Mouse (Mus musculus) heart, postnatal 14 days (tissue): ENCODE measurements around the gene Klhl22. TPM values are rescaled to one million over a fixed set of nuclear protein-coding genes. Genes with fewer than 3 reads are reported as not detected.
A peak's percentile ranks its signal among the peaks of the same experiment; 100 is the strongest.

ENCODE experiments used
- DNase-seq, 2 experiments: peaks; one replicate each; pipeline ENCODE4 v3.0.0; 2021 to 2022
- intact Hi-C: fragments of 180-260 bp; cut with DNase I; formaldehyde crosslinking; loops from one replicate; pipeline ENCODE4 v1.15.1; 2025
- total RNA-seq, 2 experiments: library from RNA; stranded (reverse); gene quantifications; 2 replicates each; pipeline ENCODE4 v1.2.3; 2021

The Klhl22 gene
- total RNA-seq, 2 experiments from 2014 or later = 18.2 to 21.7 TPM

DNA sequence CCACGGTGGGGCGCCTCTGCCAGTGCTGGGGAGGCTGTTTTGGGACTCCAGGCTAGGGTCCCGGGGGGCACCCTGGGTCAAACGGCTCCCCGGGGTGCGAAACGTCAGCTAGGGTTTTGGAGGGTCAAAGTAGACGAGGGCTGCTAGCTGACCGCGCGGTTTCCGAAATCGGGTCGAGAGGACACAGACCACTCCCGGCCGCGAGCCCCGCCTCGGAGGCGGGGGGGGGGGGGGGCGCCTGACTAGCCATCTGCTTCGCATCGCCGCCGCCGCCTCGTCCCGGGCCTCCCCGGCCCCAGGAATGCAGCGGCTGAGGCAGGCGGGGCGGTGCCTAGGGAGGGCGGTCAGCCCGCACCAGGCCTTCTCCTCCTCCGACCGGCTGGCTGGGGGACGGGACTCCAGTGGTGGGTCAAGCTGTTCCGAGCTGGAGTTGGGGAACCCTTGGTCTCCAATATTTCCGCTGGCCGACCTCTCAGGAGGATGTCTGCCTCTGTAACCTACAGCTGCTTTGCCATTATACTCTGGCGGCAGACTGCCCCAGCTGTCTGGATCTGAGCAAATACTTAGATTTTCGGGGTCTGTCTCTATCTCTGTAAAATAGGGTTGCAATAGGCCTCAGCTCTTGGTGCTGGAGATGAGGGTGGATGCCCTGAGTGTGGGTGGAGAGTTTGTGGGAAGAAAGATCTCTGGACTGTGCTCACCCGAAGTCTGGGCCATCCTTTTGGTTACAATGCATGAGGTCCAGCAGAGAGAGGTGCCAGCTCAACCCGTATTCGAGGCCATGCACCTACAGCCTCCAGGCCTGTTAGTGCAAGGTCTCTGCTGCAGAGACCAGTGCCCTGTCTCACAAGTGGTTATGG is 39.1 kb downstream of the Klhl22 start:
- DNase-seq = peak; percentile 79
- intact Hi-C loops = no loop called here

DNA sequence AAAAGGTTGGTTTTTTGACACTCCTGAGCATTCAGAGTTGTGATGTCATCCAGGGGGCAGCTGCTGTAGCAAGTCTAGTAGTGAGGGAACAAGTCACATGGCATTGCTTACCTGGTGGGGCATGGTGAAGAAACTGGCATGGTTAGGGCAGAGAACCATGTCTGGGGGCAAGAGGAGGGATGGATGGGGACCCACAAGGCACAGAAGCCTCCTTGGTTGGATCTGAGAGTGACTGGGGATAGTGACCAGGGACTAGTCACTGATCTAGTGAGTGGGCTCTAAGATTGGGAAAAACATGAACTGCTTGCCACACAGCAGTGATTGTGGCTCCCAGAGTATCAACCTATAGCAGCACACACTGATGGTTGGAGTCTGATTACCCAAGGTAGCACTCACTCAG is 40.2 kb downstream of the Klhl22 start:
- DNase-seq = no peak
- intact Hi-C loops = no loop called here

DNA sequence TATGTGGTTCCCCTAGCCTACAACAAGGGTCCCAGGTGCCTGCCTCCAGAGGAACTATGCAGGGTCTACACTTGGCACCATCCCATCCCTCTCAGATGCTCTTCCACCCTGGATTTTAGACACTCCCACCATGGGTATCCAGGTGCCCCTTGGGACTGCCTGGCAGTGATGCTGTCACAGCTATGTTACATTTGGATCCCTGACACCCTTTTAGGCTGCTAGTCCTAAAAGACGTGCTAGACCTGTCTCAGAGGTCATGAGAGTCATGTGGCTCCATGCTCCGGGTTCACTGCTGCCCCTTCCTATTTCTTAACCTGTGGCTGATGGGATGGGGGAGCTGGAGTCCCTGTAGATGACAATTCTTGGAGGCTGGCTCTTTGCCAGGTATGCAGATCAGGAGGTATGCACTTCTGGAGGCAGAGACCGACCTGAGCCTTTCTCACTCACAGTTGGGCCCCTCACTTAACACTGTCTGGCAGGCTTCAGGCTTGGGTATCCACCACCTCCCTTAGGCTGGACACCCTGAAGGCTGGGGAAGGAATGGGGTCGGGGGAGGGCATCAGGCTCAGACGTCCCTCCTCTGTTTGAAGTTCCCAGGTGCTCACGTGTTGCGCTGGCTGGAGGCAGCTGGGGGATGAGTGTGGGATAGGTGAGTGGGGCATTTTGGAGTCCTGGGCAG is 42.5 kb downstream of the Klhl22 start:
- no peak for DNase-seq
- intact Hi-C loops = no loop called here

DNA sequence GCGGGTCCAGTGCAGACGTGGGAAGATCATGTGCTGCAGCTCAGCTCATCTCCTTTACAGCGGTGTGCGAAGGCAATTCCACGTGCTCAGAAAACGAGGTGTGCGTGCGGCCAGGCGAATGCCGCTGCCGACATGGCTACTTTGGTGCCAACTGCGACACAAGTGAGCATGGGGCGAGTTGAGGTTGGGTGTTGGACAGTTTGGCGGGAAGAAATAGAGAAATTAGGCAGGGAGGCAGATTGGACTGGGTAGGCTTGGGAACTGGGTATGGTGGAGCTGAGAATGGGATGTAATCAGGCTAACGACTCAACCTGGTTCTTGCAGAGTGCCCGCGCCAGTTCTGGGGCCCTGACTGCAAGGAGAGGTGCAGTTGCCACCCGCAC is 43.0 kb downstream of the Klhl22 start:
- intact Hi-C loops = no loop called here

DNA sequence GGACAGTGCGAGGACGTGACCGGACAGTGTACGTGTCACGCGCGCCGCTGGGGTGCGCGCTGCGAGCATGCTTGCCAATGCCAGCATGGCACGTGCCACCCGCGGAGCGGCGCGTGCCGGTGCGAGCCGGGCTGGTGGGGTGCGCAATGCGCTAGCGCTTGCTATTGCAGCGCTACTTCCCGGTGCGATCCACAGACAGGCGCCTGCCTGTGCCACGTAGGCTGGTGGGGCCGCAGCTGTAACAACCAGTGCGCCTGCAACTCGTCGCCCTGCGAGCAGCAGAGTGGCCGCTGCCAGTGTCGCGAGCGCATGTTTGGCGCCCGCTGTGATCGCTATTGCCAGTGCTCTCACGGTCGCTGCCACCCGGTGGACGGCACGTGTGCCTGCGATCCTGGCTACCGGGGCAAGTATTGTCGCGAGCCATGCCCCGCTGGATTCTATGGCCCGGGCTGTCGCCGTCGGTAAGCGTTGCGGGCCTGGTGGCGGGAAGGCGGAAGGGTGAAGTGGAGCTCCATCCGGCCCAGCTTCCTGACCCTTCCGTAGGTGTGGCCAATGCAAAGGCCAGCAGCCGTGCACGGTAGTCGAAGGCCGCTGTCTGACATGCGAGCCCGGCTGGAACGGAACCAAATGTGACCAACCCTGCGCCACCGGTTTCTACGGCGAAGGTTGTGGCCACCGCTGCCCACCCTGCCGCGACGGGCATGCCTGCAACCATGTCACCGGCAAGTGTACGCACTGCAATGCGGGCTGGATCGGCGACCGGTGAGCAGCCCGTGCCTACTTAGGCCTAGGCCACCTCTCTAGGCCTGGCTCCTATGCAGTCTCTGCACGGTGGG is 43.6 kb downstream of the Klhl22 start:
- intact Hi-C loops = no loop called here
- peak; percentile 48 to 55 for DNase-seq

More for the DNA sequence above, 43.0 kb downstream of the Klhl22 start:
- no peak for DNase-seq

DNA sequence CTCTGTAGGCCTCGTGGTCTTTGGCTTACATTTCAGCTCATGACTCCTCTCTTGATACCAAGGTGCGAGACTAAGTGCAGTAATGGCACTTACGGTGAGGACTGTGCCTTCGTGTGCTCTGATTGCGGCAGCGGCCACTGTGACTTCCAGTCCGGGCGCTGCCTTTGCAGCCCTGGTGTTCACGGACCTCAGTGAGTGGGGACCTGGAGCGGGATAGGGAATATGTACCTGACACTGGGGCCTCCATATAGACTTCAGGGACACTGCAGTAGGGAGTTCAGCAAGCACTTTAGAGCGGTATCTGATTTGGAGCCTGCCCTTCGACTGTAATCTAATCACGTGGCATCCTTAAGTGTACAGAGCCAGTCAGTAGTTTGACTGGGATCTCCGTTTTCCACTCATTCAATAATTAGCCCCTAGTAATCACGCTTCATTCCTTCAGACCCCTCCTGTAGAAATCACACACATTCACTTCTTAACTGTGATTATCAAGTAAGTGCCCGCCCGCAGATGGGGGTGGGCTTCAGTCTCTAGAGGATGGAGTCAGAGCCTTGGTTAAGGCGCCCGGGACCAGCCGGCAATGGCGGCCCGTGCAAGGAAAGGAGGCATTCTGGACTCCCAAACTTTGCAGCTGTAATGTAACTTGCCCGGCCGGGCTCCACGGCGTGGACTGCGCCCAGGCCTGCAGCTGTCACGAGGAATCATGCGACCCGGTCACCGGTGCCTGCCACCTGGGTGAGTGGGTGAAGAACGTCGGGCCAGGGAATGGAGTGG is 44.4 kb downstream of the Klhl22 start:
- intact Hi-C loops = no loop called here
- no peak for DNase-seq

DNA sequence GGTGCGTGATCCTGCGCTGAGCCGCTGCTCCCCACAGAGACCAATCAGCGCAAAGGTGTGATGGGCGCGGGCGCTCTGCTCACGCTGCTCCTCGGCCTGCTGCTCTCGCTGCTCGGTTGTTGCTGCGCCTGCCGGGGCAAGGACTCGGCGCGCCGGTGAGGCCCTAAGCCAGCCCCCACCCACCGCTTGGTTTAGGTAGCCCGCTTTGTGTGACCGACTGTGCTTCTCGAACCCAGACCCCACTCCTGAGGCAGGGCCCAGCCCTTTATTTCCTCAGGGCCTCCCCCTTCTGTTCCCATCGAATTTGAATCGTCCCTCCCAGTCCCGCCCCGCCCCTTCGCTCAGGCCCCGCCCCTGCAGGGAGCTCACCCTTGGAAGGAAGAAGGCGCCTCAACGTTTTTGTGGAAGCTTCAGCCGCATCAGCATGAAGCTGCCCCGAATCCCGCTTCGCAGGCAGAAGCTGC is 45.1 kb downstream of the Klhl22 start:
- no peak for DNase-seq
- intact Hi-C loops = no loop called here

DNA sequence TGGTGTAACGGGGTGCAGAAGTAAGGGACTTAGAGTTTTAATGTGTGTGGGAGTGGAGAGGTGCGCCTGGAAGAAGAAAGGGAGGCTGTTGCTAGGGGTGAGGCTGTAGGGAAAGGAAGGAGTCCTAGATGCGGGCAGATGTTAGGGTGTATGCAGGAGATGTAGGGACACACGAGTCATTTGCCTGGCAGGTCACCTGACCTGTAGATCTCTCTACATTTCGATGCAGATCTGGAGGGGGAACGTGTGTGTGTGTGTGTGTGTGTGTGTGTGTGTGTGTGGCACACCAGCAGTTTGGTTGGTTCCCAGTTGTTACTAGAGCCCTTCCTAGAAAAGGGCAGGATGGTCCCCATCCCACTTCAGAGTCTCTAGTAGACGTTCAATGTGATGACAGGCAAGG is 45.6 kb downstream of the Klhl22 start:
- intact Hi-C loops = loop anchor here (5.0 kb wide), 1 partner anchor 168 kb away; no protein-coding TSS in a partner anchor
- DNase-seq = no peak

DNA sequence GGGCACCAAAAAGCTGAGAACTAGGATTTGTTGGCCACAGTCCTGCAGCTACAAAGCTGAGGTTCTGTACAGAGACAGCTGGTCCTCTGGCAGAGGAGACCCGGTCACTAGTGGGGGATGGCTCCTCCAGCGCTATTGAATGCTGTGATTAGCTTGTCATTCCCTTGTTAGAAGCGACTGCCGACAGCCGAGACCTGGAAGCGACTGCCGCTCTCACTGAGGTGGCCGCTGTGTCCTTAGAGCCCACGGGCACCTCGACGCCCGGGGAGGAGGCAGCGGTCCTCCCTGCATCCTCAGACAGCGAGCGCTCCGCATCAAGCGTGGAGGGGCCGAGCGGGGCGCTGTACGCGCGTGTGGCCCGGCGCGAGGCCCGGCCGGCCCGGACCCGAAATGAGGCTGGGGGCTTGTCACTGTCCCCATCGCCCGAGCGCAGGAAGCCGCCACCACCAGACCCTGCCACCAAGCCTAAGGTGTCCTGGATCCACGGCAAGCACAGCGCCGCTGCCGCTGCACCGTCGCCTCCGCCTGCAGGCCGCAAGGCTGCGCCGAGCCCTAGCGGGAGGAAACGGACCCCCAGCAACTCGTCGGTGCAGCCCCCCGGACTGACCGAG is 47.3 kb downstream of the Klhl22 start:
- DNase-seq = peak in 1 of 2 experiments; percentile 43
- intact Hi-C loops = loop anchor here (5.0 kb wide), 1 partner anchor 169 kb away; no protein-coding TSS in a partner anchor

DNA sequence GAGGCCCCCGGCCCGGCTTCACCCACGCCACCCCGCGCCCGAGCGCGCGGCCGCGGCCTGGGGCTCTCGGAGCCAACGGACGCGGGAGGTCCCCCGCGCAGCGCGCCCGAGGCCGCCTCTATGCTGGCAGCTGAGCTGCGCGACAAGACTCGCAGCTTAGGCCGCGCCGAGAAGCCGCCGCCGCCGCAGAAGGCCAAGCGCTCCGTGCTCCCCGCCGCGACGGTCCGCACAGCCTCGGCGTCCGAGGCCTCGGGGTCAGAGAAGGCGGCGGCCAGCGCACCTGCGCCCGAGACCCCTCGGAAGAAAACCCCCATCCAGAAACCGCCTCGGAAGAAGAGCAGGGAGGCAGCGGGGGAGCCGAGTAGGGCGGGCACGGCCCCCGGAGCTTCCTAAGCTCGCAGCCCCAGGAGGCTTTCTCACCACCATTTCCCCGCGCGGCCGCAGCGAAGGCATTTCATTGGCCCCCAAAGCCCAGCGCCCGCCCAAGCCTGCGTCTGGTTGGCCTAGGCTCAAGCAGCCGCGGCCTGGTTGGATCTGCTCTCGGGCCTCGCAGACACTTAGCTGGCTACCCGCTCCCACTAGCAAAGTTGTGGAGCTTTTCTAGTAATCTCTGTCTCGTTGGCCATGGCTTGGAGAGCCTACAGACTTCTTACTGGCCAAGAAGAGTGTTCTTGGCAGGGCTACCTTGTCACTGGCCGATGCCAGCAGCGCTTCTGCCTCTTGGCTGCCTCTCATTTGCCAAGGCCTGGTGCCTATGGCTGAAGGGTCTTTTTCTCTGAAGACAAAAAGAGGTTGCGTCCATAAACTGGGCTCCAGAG is 48.0 kb downstream of the Klhl22 start:
- intact Hi-C loops = loop anchor here (5.0 kb wide), 1 partner anchor 170 kb away; no protein-coding TSS in a partner anchor

DNA sequence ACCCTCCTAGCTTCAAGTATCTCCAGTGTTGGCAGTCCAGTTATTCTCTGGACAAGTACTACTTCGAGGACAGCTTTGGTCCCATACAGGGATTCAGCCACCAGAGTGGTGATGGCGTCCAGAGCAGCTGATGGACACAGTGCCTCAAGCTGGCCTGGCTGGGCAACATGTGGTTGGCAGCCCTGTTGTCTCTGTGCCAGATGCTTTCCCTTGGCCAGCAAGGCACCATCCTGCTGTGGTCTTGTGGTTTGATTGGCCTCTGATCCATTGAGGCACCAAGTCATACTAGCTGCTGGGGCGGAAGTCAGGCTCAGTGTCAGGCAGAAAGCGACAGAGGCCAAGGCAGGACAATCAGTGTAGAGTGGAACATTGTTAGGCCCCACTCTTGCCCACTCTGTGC is 49.7 kb downstream of the Klhl22 start:
- no peak for DNase-seq
- intact Hi-C loops = loop anchor here (5.0 kb wide), 1 partner anchor 172 kb away; no protein-coding TSS in a partner anchor

More for the DNA sequence above, 48.0 kb downstream of the Klhl22 start:
- DNase-seq = peak; percentile 85 to 88

DNA sequence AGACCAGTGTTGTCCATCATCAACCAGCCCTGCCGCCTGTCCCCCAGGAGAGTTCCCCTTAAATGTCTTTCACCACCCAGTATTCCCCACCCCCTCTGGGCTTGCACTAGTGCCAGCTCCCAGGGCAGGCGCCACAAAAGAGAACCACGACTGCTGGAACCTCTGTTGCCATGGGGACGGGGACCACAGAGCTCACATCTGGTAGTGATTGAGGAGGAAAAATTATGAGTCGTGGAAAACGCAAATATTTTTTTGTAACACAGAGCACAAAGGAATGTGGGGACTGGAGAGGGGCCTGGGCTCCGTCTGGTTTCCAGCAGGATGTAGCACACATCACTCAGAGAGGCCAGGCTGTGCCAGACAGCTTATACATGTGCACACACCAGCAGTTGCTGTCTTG is 50.3 kb downstream of the Klhl22 start:
- intact Hi-C loops = loop anchor here (2.0 to 5.0 kb wide), 2 partner anchors 39 to 172 kb away; no protein-coding TSS in a partner anchor
- DNase-seq = peak; percentile 64 to 71

DNA sequence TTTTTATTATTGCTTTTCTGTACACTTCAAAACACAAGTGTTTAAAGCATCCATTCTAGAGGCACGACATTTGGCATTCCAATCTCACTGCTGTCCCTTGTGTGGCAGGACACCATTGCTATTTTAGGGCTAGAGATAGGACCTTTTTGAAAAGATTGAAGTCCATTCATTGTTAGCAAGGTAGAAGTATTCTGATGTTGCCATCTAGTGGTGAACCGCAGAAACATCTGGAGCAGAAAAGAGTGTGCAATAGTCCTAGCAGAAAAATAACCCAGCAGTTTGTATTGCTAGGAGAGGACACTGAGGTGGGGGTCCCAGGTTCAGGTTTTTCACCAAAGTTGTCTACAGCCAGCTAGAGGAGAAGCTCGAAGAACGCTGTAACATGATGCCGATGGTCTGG is 52.7 kb downstream of the Klhl22 start:
- peak in 1 of 2 experiments; percentile 42 for DNase-seq
- intact Hi-C loops = loop anchor here (1.0 to 2.0 kb wide), 3 partner anchors 27 to 253 kb away; no protein-coding TSS in a partner anchor

DNA sequence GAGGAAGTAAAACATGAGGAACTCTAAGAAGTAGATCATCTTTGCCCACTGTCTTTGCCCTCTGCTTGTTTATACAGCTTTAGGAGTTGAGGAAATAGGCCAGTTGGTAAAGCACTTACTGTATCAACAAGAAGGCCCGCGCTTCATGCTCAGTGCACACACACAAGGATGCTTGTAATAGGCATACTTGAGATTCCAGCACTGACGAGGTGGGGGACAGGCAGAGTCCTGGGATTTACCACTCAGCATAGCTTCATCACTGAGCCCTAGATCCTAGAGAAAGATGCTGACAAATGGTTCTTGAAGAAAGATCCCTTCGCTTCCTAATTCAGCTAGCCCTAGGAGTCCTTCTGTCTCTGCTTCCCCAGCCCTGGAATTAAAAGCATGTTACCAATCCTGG is 53.8 kb downstream of the Klhl22 start:
- no peak for DNase-seq
- intact Hi-C loops = loop anchor here (2.0 kb wide), 2 partner anchors 28 to 254 kb away; no protein-coding TSS in a partner anchor

DNA sequence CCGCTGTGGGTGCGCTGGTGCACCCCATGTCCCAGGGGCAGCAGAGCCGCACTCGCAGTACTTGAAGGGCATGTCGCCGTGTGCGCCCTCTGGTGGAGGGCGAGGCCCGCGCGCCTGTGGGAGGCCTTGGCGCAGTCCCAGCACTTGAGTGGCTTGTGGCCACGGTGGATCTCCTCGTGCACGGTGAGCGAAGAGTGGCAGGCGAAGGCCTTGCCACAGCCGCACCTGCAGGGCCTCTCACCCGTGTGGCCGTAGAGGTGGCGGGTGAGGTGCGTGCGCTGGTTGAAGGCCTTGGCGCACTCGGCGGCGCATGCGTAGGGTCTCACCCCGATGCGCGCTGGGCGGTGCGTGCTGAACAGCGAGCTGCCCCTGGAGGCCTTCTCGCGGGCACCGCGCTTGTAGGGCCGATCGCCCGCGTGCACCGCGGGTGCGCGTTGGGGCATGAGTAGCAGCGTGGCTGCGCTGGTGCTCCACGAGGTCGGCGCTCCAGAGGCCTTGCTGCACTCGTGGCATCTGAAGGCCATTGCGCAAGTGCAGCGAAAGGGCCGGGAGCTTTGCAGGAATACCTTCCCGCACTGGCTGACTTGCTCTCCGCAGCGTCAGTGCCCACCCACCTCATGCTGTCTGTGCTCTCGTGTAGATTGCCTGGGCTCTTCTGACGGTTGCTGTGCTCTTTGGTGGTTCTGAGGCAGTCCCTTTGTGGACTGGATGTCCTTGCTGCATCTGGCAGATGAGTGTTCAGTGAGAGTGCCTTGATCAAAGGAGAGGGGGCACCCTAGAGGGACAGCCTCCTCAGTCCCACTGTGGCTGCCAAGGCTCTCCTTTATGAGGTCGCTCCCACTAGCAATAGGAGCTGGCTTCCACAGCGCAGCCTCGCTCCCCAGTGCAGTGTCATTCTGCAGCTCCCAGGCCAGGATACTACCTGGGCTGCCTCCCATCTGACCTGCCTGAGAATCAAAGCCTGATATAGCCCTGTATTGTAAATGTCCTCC is 56.3 kb downstream of the Klhl22 start:
- intact Hi-C loops = no loop called here

DNA sequence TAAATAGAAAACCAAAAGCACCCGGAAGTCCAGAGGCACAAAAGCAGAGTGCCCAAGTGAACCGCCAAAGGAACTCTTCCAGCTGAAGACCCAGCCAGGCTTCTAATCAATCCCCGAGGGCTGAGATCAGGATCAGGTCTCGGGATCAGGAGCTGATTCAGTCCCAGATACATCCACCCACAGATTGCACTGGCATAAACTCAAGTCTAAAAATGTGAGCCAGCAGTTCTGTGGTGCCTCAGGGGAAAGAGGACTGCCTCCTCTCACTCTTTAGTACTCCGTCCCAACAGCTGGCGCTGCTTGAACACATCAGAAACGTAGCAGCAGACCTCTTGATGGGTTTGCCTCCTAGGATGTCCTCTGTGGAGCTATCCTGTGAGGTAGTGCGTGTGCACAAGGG is 57.1 kb downstream of the Klhl22 start:
- DNase-seq = no peak
- intact Hi-C loops = no loop called here

More for the DNA sequence above, 56.3 kb downstream of the Klhl22 start:
- DNase-seq = peak; percentile 75 to 78

DNA sequence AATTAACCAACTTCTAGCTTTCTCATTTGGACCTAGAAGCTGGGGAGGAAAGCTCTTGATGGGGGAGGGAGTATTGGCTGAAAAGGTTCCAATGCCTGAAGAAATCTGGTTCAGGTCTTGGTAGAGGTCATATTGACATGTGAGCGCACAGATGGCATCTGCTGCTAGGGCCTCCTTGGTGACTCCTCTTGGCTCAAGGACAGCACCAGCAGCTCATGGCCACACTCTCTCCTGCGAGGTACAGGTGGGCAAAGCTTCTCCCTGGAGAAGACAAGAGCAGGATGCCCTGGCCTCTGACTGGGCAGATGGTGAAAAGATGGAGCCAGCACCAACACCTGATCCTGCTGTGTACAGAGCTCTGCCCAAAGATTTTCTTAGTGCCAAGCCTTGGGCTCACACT is 67.1 kb downstream of the Klhl22 start:
- intact Hi-C loops = no loop called here
- no peak for DNase-seq
